ENCODE assay signal across 8 mouse cellular contexts in genomic region chr15:103169612-103170315, GRCm38 (mm10). TPM values are rescaled to one million over a fixed set of nuclear protein-coding genes. Genes with fewer than 3 reads are reported as not detected.
DNase-seq lines count a peak whose midpoint lies in the region; ATAC-seq and TF ChIP-seq lines count a peak whose summit lies in the region.

No protein-coding gene starts in this region.

- intact Hi-C loops in heart, adult 2 months (cut with DNase I), result loop anchor here (5.0 kb wide), 1 partner anchor 472 kb away; no protein-coding TSS in a partner anchor

- DNase-seq in heart, adult 2 months, result no peak
- DNase-seq in G1E (ENCODE audit: low spot score), result no peak
- peak; percentile 76 for DNase-seq in hindbrain, embryonic 10.5 days (ENCODE audit: low spot score)
- no peak for DNase-seq in testis, postnatal 14 days (ENCODE audit: low spot score)
- no peak for DNase-seq in cerebellum, adult 11 months
- DNase-seq in frontal cortex, postnatal 14 days (ENCODE audit: low spot score in 2 of 2), result no peak

- peak overlapping the region; percentile 62 for H3K4me3 ChIP-seq in heart, embryonic 12.5 days
- no peak overlapping the region; the same call in 1 of the 2 replicates for H3K4me3 ChIP-seq in heart, adult 2 months
- H3K4me3 ChIP-seq in G1E (ENCODE audit: low read depth, low read length), result peak overlapping the region; percentile 75; the same call in 1 of the 2 replicates
- H3K4me3 ChIP-seq in hindbrain, embryonic 10.5 days, result peak overlapping the region; percentile 58
- peak overlapping the region; percentile 46 for H3K4me3 ChIP-seq in midbrain, embryonic 12.5 days

- no peak for TF ChIP-seq POLR2A in heart, adult 2 months (IDR thresholded peaks at IDR 0.05; ENCODE audit: insufficient read depth, low read depth, low read length)

- H3K79me2 ChIP-seq in heart, adult 2 months (replicated peaks; ENCODE audit: control insufficient read depth, insufficient read depth, low read length), result no peaks in the 10 kb centered on the region

- TF ChIP-seq EP300 in heart, adult 2 months (IDR thresholded peaks at IDR 0.05; ENCODE audit: insufficient read depth, low read depth, low read length), result no peak

- 3% methylated on average over 26 of the region's 26 CpGs for WGBS in heart, embryonic 12.5 days
- WGBS in heart, adult 2 months, result 18% methylated on average over 26 of the region's 26 CpGs
- 3% methylated on average over 26 of the region's 26 CpGs for WGBS in hindbrain, embryonic 10.5 days
- WGBS in midbrain, embryonic 12.5 days, result 2% methylated on average over 26 of the region's 26 CpGs

- peaks cover 23% of the 10 kb centered on the region for H3K4me1 ChIP-seq in heart, embryonic 12.5 days (replicated peaks)
- peaks cover 1% of the 10 kb centered on the region for H3K4me1 ChIP-seq in heart, adult 2 months (ENCODE audit: control insufficient read depth, insufficient read depth, low read length)
- H3K4me1 ChIP-seq in G1E (ENCODE audit: insufficient read depth, low read depth, low read length), result peaks cover 65% of the 10 kb centered on the region
- peaks cover 59% of the 10 kb centered on the region for H3K4me1 ChIP-seq in hindbrain, embryonic 10.5 days (replicated peaks)
- peaks cover 28% of the 10 kb centered on the region for H3K4me1 ChIP-seq in midbrain, embryonic 12.5 days

- H3K4me2 ChIP-seq in heart, embryonic 12.5 days, result peak overlapping the region; percentile 89
- peak overlapping the region; percentile 70 for H3K4me2 ChIP-seq in midbrain, embryonic 12.5 days (replicated peaks)

- peaks cover 96% of the 10 kb centered on the region for H3K27me3 ChIP-seq in heart, embryonic 12.5 days (replicated peaks)
- H3K27me3 ChIP-seq in heart, adult 2 months (ENCODE audit: control insufficient read depth, insufficient read depth, low read length), result peaks cover 10% of the 10 kb centered on the region
- peaks cover 75% of the 10 kb centered on the region for H3K27me3 ChIP-seq in G1E (ENCODE audit: insufficient read depth, low read length)
- peaks cover 99% of the 10 kb centered on the region for H3K27me3 ChIP-seq in hindbrain, embryonic 10.5 days (ENCODE audit: insufficient read depth, poor library complexity, severe bottlenecking)
- peaks cover 93% of the 10 kb centered on the region for H3K27me3 ChIP-seq in midbrain, embryonic 12.5 days

- no peak for ATAC-seq in heart, embryonic 12.5 days (ENCODE audit: insufficient number of reproducible peaks, low FRiP score)
- no peak for ATAC-seq in G1E (ENCODE audit: extremely low read depth, insufficient number of reproducible peaks, low FRiP score, poor library complexity, severe bottlenecking)
- ATAC-seq in midbrain, embryonic 12.5 days (ENCODE audit: low FRiP score, low read depth), result peak; percentile 20; the same call in 1 of the 2 replicates

- H3K9me3 ChIP-seq in heart, embryonic 12.5 days (replicated peaks), result no peaks in the 10 kb centered on the region
- H3K9me3 ChIP-seq in G1E (replicated peaks), result no peaks in the 10 kb centered on the region
- no peaks in the 10 kb centered on the region for H3K9me3 ChIP-seq in hindbrain, embryonic 10.5 days
- H3K9me3 ChIP-seq in midbrain, embryonic 12.5 days, result no peaks in the 10 kb centered on the region

- no peak for TF ChIP-seq CTCF in heart, adult 2 months (IDR thresholded peaks at IDR 0.05)
- TF ChIP-seq CTCF in G1E (IDR thresholded peaks at IDR 0.05; ENCODE audit: low read depth, low read length), result no peak

- no peak overlapping the region for H3K9ac ChIP-seq in heart, embryonic 12.5 days
- no peak overlapping the region for H3K9ac ChIP-seq in heart, adult 2 months (ENCODE audit: low read depth, low read length)
- H3K9ac ChIP-seq in midbrain, embryonic 12.5 days (replicated peaks), result peak overlapping the region; percentile 50

- no peaks in the 10 kb centered on the region for H3K36me3 ChIP-seq in heart, embryonic 12.5 days
- H3K36me3 ChIP-seq in heart, adult 2 months (ENCODE audit: control insufficient read depth, insufficient read depth, low read length), result no peaks in the 10 kb centered on the region
- no peaks in the 10 kb centered on the region for H3K36me3 ChIP-seq in G1E (replicated peaks)
- H3K36me3 ChIP-seq in hindbrain, embryonic 10.5 days, result no peaks in the 10 kb centered on the region
- no peaks in the 10 kb centered on the region for H3K36me3 ChIP-seq in midbrain, embryonic 12.5 days

- H3K27ac ChIP-seq in heart, embryonic 12.5 days (ENCODE audit: poor library complexity, severe bottlenecking), result no peak overlapping the region
- no peak overlapping the region for H3K27ac ChIP-seq in heart, adult 2 months
- peak overlapping the region; percentile 76 for H3K27ac ChIP-seq in hindbrain, embryonic 10.5 days
- 0 out of 2 replicates have a peak overlapping the region, but pooled peaks have one; percentile 35 for H3K27ac ChIP-seq in midbrain, embryonic 12.5 days (replicated peaks)

RNA-seq across cellular contexts. Expression of gene Smug1, which starts 2.9 kb away (rescaled TPM):
- 17.1 and 17.4 TPM in 2 replicates for polyA plus RNA-seq in heart, embryonic 12.5 days (2016; fragmentation: Nextera tagmentation; extraction: Ambion mirVana)
- 10 to 100 TPM; 13.9 to 15.2 TPM for total RNA-seq in heart, adult 2 months (2021)
- 13.3 and 13.9 TPM in 2 replicates for polyA plus RNA-seq in heart, adult 2 months (2012; rRNA removed)
- total RNA-seq in G1E (2014; fragmentation: Nextera tagmentation) (7.8 and 10.6 TPM in 2 replicates), G1E (2017) (9.0 and 11.3 TPM in 2 replicates)
- polyA plus RNA-seq in G1E (2012), result 3.6 and 5.0 TPM in 2 replicates
- polyA plus RNA-seq in hindbrain, embryonic 10.5 days (2016; fragmentation: Nextera tagmentation; extraction: Ambion mirVana), result 24.3 TPM in 2 replicates
- polyA plus RNA-seq in midbrain, embryonic 12.5 days (2016; fragmentation: Nextera tagmentation; extraction: Ambion mirVana), result 27.5 and 28.9 TPM in 2 replicates

Comparison
In these comparisons a context has a peak if more than half of its experiments do, and no peak if none do; other contexts are left out.
1. H3K27ac ChIP-seq: peak in hindbrain, embryonic 10.5 days (single experiment) and midbrain, embryonic 12.5 days (single experiment); none in heart, embryonic 12.5 days (single experiment) and heart, adult 2 months (single experiment).